Mouse (Mus musculus): ENCODE results near the gene Mfge8.

GRCm38 (mm10) chr7:79130843-79131444 is 17.9 kb downstream of the Mfge8 start, which contains the start of gene Hapln3:
- no peak for TF ChIP-seq CTCF (IDR thresholded peaks at IDR 0.05; ENCODE audit: low read depth)
- TF ChIP-seq EP300 (IDR thresholded peaks at IDR 0.05; ENCODE audit: low read depth): no peak

Measured in liver, embryonic 14.5 days (tissue).